Mouse (Mus musculus) midbrain, embryonic 13.5 days (tissue): Measurements from ENCODE around the gene Sppl2c. TPM values are rescaled to one million over a fixed set of nuclear protein-coding genes. Genes with fewer than 3 reads are reported as not detected.

ENCODE experiments used
- ATAC-seq: fragments of 200-750 bp; cut with Nextera tagmentation; 2 replicates; pipeline ENCODE4 v1.8.0; 2017; ENCODE audit warnings: mild to moderate bottlenecking, moderate TSS enrichment, moderate library complexity
- H3K27ac ChIP-seq: fragments of 300-500 bp; sonication (generic); 2 replicates; pipeline ENCODE4 v1.5.1; 2015; ENCODE audit warnings: inconsistent platforms, mild to moderate bottlenecking, moderate library complexity
- H3K27me3 ChIP-seq: fragments of 300-500 bp; sonication (generic); 2 replicates; pipeline ENCODE4 v1.6.1; 2015; ENCODE audit warnings: mild to moderate bottlenecking, inconsistent platforms
- H3K36me3 ChIP-seq: fragments of 300-500 bp; sonication (generic); 2 replicates; pipeline ENCODE4 v1.6.1; 2015; ENCODE audit warnings: mild to moderate bottlenecking, inconsistent platforms
- H3K4me1 ChIP-seq: fragments of 300-500 bp; sonication (generic); replicated peaks from 2 replicates; pipeline ENCODE4 v1.6.1; 2015; ENCODE audit warnings: inconsistent platforms
- H3K4me2 ChIP-seq: fragments of 300-500 bp; sonication (generic); replicated peaks from 2 replicates; pipeline ENCODE4 v1.6.1; 2015; ENCODE audit warnings: moderate library complexity, mild to moderate bottlenecking, inconsistent platforms
- H3K4me3 ChIP-seq: fragments of 300-500 bp; sonication (generic); replicated peaks from 2 replicates; pipeline ENCODE4 v1.5.1; 2015; ENCODE audit warnings: mild to moderate bottlenecking, inconsistent platforms
- H3K9ac ChIP-seq: fragments of 300-500 bp; sonication (generic); replicated peaks from 2 replicates; pipeline ENCODE4 v1.6.1; 2015; ENCODE audit warnings: mild to moderate bottlenecking, inconsistent platforms
- H3K9me3 ChIP-seq: fragments of 300-500 bp; sonication (generic); 2 replicates; pipeline ENCODE4 v1.6.1; 2016; ENCODE audit warnings: mild to moderate bottlenecking, inconsistent platforms
- WGBS: fragments of 180-500 bp; shearing (Covaris S2); methylation state at CpG from one replicate; pipeline ENCODE4 v1.1.7; 2015; 5-methylcytosine and 5-hydroxymethylcytosine counted together
- polyA plus RNA-seq: library from polyadenylated mRNA; unstranded; fragments of >200 nt; fragmentation: Nextera tagmentation; extraction: Ambion mirVana; gene quantifications from 2 replicates; pipeline ENCODE4 v1.2.1, GENCODE M21; 2015

Gene Sppl2c
- polyA plus RNA-seq, 1 experiment from 2014 or later: not detected

- H3K9ac ChIP-seq: peak overlapping the region; percentile 95
- WGBS: under 1% methylated on average over 71 of the region's 72 CpGs
- H3K4me3 ChIP-seq: peak overlapping the region; percentile 80
- peaks cover 45% of the 10 kb centered on the region for H3K27me3 ChIP-seq
- H3K27ac ChIP-seq: peak overlapping the region; percentile 98
- H3K9me3 ChIP-seq: no peaks in the 10 kb centered on the region
- H3K4me1 ChIP-seq: peaks cover 48% of the 10 kb centered on the region
- peak overlapping the region; percentile 79 for H3K4me2 ChIP-seq
- ATAC-seq: peak; percentile 62
- no peaks in the 10 kb centered on the region for H3K36me3 ChIP-seq
These were observed 46.3 kb downstream of the Sppl2c start for GRCm38 (mm10) chr11:104232141-104233061.

GRCm38 (mm10) chr11:104233101-104233500 is 47.0 kb downstream of the Sppl2c start:
- Histone ChIP-seq H3K4me2 (peak overlapping the region; percentile 79), H3K27ac (peak overlapping the region; percentile 98), H3K4me1 (peaks cover 55% of the 10 kb centered on the region), H3K36me3 (no peaks in the 10 kb centered on the region), H3K9ac (peak overlapping the region; percentile 95), H3K4me3 (peak overlapping the region; percentile 80), H3K9me3 (no peaks in the 10 kb centered on the region), H3K27me3 (peaks cover 45% of the 10 kb centered on the region)
- 0% methylated on average over 10 of the region's 10 CpGs for WGBS
- ATAC-seq: no peak

- Histone ChIP-seq H3K36me3 (no peaks in the 10 kb centered on the region), H3K9me3 (no peaks in the 10 kb centered on the region), H3K4me1 (peaks cover 59% of the 10 kb centered on the region), H3K4me2 (peak overlapping the region; percentile 79), H3K4me3 (peak overlapping the region; percentile 80), H3K27ac (peak overlapping the region; percentile 98), H3K27me3 (peaks cover 45% of the 10 kb centered on the region), H3K9ac (peak overlapping the region; percentile 95)
- WGBS: 2% methylated on average over 30 of the region's 30 CpGs
- ATAC-seq: no peak
These were observed 47.6 kb downstream of the Sppl2c start for GRCm38 (mm10) chr11:104233574-104234206.

GRCm38 (mm10) chr11:104234680-104235079 is 48.6 kb downstream of the Sppl2c start:
- Histone ChIP-seq H3K4me3 (peak overlapping the region; percentile 80), H3K36me3 (no peaks in the 10 kb centered on the region), H3K27me3 (peaks cover 39% of the 10 kb centered on the region), H3K4me1 (peaks cover 59% of the 10 kb centered on the region), H3K9me3 (no peaks in the 10 kb centered on the region), H3K9ac (peak overlapping the region; percentile 95), H3K4me2 (peak overlapping the region; percentile 79), H3K27ac (no peak overlapping the region)
- ATAC-seq: no peak
- WGBS: 45% methylated on average over 6 of the region's 6 CpGs

GRCm38 (mm10) chr11:104235881-104236280 is 49.8 kb downstream of the Sppl2c start:
- no peaks in the 10 kb centered on the region for H3K36me3 ChIP-seq
- H3K4me3 ChIP-seq: peak overlapping the region; percentile 80
- H3K4me1 ChIP-seq: peaks cover 50% of the 10 kb centered on the region
- no peak for ATAC-seq
- H3K4me2 ChIP-seq: peak overlapping the region; percentile 79
- WGBS: 79% methylated on average over 2 of the region's 2 CpGs
- no peaks in the 10 kb centered on the region for H3K9me3 ChIP-seq
- H3K27me3 ChIP-seq: peaks cover 39% of the 10 kb centered on the region
- no peak overlapping the region for H3K9ac ChIP-seq
- no peak overlapping the region for H3K27ac ChIP-seq

- Histone ChIP-seq H3K9ac (0 out of 2 replicates have a peak overlapping the region, but pooled peaks have one; percentile 23), H3K36me3 (no peaks in the 10 kb centered on the region), H3K4me2 (peak overlapping the region; percentile 25; the same call in 1 of the 2 replicates), H3K27ac (no peak overlapping the region), H3K4me1 (peaks cover 50% of the 10 kb centered on the region), H3K27me3 (peaks cover 39% of the 10 kb centered on the region), H3K4me3 (no peak overlapping the region), H3K9me3 (no peaks in the 10 kb centered on the region)
- 65% methylated on average over 7 of the region's 7 CpGs for WGBS
- ATAC-seq: no peak
These were observed 51.1 kb downstream of the Sppl2c start for GRCm38 (mm10) chr11:104237226-104237625.

- ATAC-seq: no peak
- H3K9ac ChIP-seq: no peak overlapping the region
- H3K36me3 ChIP-seq: no peaks in the 10 kb centered on the region
- no peak overlapping the region for H3K4me2 ChIP-seq
- peaks cover 31% of the 10 kb centered on the region for H3K27me3 ChIP-seq
- WGBS: 71% methylated on average over 12 of the region's 13 CpGs
- no peaks in the 10 kb centered on the region for H3K9me3 ChIP-seq
- no peak overlapping the region for H3K27ac ChIP-seq
- H3K4me1 ChIP-seq: peaks cover 50% of the 10 kb centered on the region
- H3K4me3 ChIP-seq: no peak overlapping the region
These were observed 52.0 kb downstream of the Sppl2c start for GRCm38 (mm10) chr11:104237958-104238747.

Other genes starting within 250 kb of the Sppl2c start
- 113 and 138 TPM in 2 replicates for gene Nsf, start 232.3 kb upstream of the Sppl2c start, polyA plus RNA-seq
- 195 and 211 TPM in 2 replicates for gene Arf2, start 219.6 kb upstream of the Sppl2c start, polyA plus RNA-seq
- gene Crhr1, start 53.5 kb upstream of the Sppl2c start, polyA plus RNA-seq: 2.2 and 2.3 TPM in 2 replicates
- gene Mapt, start 45.1 kb downstream of the Sppl2c start, polyA plus RNA-seq: 537 and 610 TPM in 2 replicates